Mouse (Mus musculus) heart, adult 9 months (tissue): Measurements from ENCODE around the gene Rbbp5.

Experiments used
- DNase-seq, 2 experiments: peaks; one replicate each; pipeline ENCODE4 v3.0.0; 2022; ENCODE audit warnings: low spot score in 2 of 2

The Rbbp5 gene

DNA sequence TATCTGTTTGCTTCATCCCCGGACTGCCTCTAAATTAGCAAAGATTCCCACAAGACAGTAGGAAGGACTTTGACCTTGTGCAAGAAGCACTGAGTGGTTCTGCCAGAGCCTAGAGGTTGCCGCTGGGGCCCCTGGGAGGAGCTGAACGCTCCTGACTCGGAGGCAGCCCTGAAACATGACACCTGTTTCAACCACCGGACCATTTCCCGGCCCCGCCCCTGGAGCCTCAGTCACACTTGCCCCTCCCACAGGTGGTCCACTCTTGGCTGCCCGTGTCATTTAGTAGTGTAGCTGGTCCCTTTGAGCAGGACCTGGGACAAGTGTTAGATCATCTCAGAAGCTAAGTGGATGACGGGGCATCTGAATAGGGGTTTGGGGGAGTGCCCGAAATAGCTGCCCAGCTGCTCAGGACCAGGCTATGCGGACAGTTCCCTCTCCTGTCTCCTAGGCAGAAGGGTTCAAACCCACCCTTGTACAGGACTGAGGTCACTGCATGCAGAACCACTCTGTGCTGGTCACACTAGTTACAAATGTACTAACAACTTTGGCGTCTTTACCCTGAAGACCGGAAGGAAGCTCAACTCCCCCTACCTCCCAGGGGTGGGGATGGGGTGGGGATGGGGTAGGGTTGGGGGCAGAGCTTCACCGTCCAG lies 64.1 kb downstream of the Rbbp5 start:
- no peak for DNase-seq

DNA sequence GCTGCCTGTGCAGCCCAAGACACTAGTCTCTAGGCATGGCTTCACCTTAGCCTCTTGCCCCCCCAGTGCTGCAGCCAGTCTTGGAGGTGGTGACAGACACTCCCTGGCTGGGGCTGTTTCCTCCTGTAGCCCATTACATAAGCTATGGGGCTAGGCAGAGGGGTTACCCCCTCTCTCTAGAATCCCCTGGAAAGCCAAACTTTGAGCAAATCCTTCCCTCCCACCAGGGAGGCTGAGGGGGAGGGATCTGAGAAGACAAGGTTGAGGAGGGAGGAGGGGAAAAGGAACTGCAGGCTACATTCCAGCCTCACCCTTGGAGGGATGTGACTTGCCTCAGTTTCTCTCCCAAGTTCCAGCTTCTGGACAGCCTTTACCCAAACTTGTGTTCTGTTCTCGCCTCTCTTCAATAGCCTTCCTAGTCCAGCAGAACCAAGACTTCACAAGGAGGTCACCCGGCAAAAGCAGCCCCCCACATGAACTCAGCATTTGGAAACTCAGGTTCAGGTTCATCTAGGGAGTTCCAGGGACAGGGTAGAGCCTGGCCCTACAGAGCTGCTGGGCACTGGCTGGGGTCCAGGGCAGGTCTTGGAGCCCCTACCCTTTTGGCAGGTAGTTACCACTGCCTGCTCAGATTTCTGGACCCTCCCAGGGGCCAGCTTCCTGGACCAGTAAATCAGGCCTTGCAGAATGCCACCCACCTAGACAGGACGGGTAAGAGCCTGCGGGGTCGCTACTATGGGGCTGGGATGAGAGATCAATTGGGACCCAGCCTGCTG lies 64.8 kb downstream of the Rbbp5 start:
- DNase-seq, result no peak

DNA sequence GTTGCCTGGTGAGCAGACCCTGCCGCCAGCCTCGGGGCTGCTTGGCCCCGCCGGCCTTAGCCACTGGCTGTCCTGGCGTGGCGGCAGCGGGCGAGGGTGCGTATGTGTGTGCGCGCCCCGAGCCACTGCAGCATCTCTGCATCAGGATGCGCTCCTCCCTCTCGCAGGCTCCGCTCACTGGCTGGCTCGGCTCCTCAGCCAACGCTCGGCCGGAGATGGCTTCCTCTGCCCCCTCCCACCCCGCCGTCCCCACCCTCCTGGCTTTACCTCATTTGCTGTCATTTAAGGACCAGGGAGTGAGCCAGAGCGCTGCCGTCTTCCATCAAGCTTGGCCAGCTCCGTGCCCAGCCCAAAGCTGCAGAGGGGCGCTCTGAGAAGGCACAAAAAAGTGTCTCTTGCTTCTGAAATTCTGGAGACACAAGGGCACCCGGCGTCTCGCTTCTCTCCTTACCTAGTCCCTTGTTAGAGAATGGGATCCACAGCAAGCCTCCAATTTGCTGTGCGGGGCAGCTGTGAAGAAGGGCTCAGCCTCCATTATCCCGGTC lies 65.7 kb downstream of the Rbbp5 start, which contains the start of gene Cntn2:
Gene Cntn2 (minus strand): TSS at position 495 of the 545 bp plus-strand sequence.
- no peak for DNase-seq

DNA sequence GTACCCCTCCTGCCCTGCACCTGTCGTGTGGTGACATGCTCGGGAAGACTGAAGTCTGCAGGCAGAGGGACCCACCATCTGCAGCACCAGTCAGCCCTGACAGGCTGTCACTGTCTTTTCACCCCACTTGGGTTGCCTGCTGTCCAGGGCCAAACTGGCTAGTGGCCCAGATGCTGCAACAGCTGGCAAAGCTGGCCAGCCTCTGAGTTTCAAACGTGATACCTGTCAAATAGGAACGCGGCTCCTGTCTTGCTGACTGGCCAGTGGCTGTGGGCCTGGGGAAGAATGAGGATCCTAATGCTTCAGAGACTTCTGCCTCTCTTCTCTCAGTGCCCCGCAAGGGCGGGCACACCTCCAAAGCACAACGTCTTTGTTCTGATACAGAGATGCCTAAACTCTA lies 66.6 kb downstream of the Rbbp5 start:
- peak in 1 of 2 experiments; percentile 32 for DNase-seq
